Mouse (Mus musculus) MEL (cell line): ENCODE data around the gene Rgma.

ENCODE experiments used
- CTCF ChIP-seq, 3 experiments: IDR thresholded peaks in 2 of 3; conservative IDR thresholded peaks in 1 of 3; 2 replicates each; pipeline ENCODE4 v1.5.1; 2011 to 2012; ENCODE audit warnings: low read length in 3 of 3, low read depth in 2 of 3, mild to moderate bottlenecking in 2 of 3, improper control_type of control experiment in 1 of 3, inconsistent platforms in 1 of 3, mixed read lengths in 1 of 3, moderate library complexity in 1 of 3; ENCODE audit not compliant: control insufficient read depth in 1 of 3, insufficient read depth in 1 of 3, poor library complexity in 1 of 3, severe bottlenecking in 1 of 3
- E2F4 ChIP-seq: IDR thresholded peaks from 2 replicates; pipeline ENCODE4 v1.6.1; 2011; ENCODE audit warnings: low read depth, low read length, improper control_type of control experiment, borderline replicate concordance
- EP300 ChIP-seq, 2 experiments: IDR thresholded peaks; 2 replicates each; pipeline ENCODE4 v1.6.1; 2011; ENCODE audit warnings: improper control_type of control experiment in 2 of 2, low read length in 2 of 2, low read depth in 1 of 2, mild to moderate bottlenecking in 1 of 2
- JUND ChIP-seq: IDR thresholded peaks from 2 replicates; pipeline ENCODE4 v1.6.1; 2011; ENCODE audit warnings: low read depth, mild to moderate bottlenecking, improper control_type of control experiment, low read length
- MYC ChIP-seq: IDR thresholded peaks from 2 replicates; pipeline ENCODE4 v1.6.1; 2011; ENCODE audit warnings: low read depth, mild to moderate bottlenecking, low read length, improper control_type of control experiment, moderate library complexity
- POLR2A ChIP-seq, 2 experiments: IDR thresholded peaks; 2 replicates each; pipeline ENCODE4 v1.6.1; 2011 to 2012; ENCODE audit warnings: low read length in 2 of 2, mild to moderate bottlenecking in 2 of 2, control low read depth in 1 of 2, improper control_type of control experiment in 1 of 2, low read depth in 1 of 2, moderate library complexity in 1 of 2; ENCODE audit not compliant: control insufficient read depth in 1 of 2, insufficient read depth in 1 of 2, poor library complexity in 1 of 2
- ZNF384 ChIP-seq: IDR thresholded peaks from 2 replicates; pipeline ENCODE4 v1.6.1; 2012; ENCODE audit warnings: low read depth, mild to moderate bottlenecking, inconsistent platforms, low read length, improper control_type of control experiment

- TF ChIP-seq POLR2A (IDR thresholded peaks at IDR 0.05; ENCODE audit: control insufficient read depth in 1 of 2, insufficient read depth in 1 of 2, low read depth in 1 of 2, low read length in 2 of 2, poor library complexity in 1 of 2) (no peak), CTCF (IDR thresholded peaks at IDR 0.05 in 2 of 3, conservative IDR thresholded peaks at IDR 0.05 in 1 of 3; ENCODE audit: control insufficient read depth in 1 of 3, insufficient read depth in 1 of 3, low read depth in 2 of 3, low read length in 3 of 3, poor library complexity in 1 of 3, severe bottlenecking in 1 of 3) (no peak), JUND (no peak), EP300 (IDR thresholded peaks at IDR 0.05; ENCODE audit: low read depth in 1 of 2, low read length in 2 of 2) (no peak), MYC (no peak), E2F4 (no peak), ZNF384 (no peak)
Observed at GRCm38 (mm10) chr7:73426235-73426634, 50.9 kb downstream of the Rgma start.
